Mouse (Mus musculus): ENCODE measurements around the gene Kif17.

DNA sequence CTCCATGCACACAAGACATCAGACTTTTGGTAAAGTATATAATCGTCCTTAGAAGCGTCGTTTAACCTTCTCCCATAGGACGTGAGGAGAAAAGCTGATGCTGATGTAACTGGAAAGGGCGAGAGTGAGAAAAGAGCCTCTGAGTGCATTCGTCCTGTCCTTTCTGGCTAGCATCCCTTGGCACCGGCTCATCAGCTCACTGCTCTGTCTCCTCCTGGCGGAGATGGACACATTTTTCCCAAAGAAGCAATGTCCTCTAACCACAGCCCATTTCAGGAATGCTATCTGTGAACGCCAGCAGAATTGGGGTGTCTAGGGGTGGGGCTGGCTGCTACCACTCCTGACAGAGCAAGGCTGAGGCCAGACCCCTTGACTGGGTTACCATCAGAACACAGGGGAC, 81.4 kb downstream of the Kif17 start:
- no peak for TF ChIP-seq EP300 (IDR thresholded peaks at IDR 0.05; ENCODE audit: low read depth in 1 of 2, low read length in 2 of 2)
- no peak for TF ChIP-seq CTCF (IDR thresholded peaks at IDR 0.05 in 2 of 3, conservative IDR thresholded peaks at IDR 0.05 in 1 of 3; ENCODE audit: control insufficient read depth in 1 of 3, insufficient read depth in 1 of 3, low read depth in 2 of 3, low read length in 3 of 3, poor library complexity in 1 of 3, severe bottlenecking in 1 of 3)
- TF ChIP-seq TBP (IDR thresholded peaks at IDR 0.05; ENCODE audit: low read depth, low read length): no peak
- TF ChIP-seq RCOR1 (IDR thresholded peaks at IDR 0.05; ENCODE audit: low read depth, low read length): no peak
- no peak for TF ChIP-seq POLR2AphosphoS5 (IDR thresholded peaks at IDR 0.05; ENCODE audit: borderline replicate concordance, low read depth, low read length)
- no peak for TF ChIP-seq NRF1 (IDR thresholded peaks at IDR 0.05; ENCODE audit: insufficient read depth, low read depth, low read length, poor library complexity, severe bottlenecking)
- no peak for TF ChIP-seq ZNF384 (IDR thresholded peaks at IDR 0.05; ENCODE audit: low read depth, low read length)
- no peak for TF ChIP-seq MYC (IDR thresholded peaks at IDR 0.05; ENCODE audit: low read depth, low read length)
- TF ChIP-seq POLR2A (IDR thresholded peaks at IDR 0.05; ENCODE audit: control insufficient read depth in 1 of 2, insufficient read depth in 1 of 2, low read depth in 1 of 2, low read length in 2 of 2, poor library complexity in 1 of 2): no peak

Measured in MEL (cell line).